In genomic region chr6:136852348-136852747, GRCm38 (mm10) we compare ENCODE assay signal across 12 mouse cellular contexts. TPM values are rescaled to one million over a fixed set of nuclear protein-coding genes. Genes with fewer than 3 reads are reported as not detected.
A peak's percentile ranks its signal among the peaks of the same experiment; 100 is the strongest.
DNase-seq lines count a peak whose midpoint lies in the region; ATAC-seq and TF ChIP-seq lines count a peak whose summit lies in the region.
"Had no signal": no experiment of that assay in that cellular context is flagged by ENCODE, and none has a peak within 500 bp of the region (broad histone marks: within the 10 kb centered on the region; RNA-seq: fewer than 3 reads in every experiment).

No protein-coding gene starts in this region.

- H3K4me2 ChIP-seq in hindbrain, embryonic 13.5 days: no peak overlapping the region
- no peak overlapping the region for H3K4me2 ChIP-seq in hindbrain, embryonic 16.5 days (ENCODE audit: low read length)
- H3K4me2 ChIP-seq in hindbrain, postnatal 0 days (ENCODE audit: low read depth, low read length): no peak overlapping the region
- H3K4me2 ChIP-seq in limb, embryonic 12.5 days: peak overlapping the region; percentile 15; the same call in 1 of the 2 replicates
- H3K4me2 ChIP-seq: midbrain, embryonic 12.5 days had no signal

- peaks cover 5% of the 10 kb centered on the region; the same call in 1 of the 2 replicates for H3K4me1 ChIP-seq in hindbrain, embryonic 13.5 days (replicated peaks)
- H3K4me1 ChIP-seq in hindbrain, embryonic 16.5 days (ENCODE audit: control insufficient read depth, insufficient read depth, low read depth, low read length): no peaks in the 10 kb centered on the region
- H3K4me1 ChIP-seq in embryonic facial prominence, embryonic 10.5 days: peaks cover 34% of the 10 kb centered on the region
- no peaks in the 10 kb centered on the region for H3K4me1 ChIP-seq in hindbrain, postnatal 0 days (ENCODE audit: insufficient read depth, low read length)
- H3K4me1 ChIP-seq in limb, embryonic 12.5 days (replicated peaks): peaks cover 23% of the 10 kb centered on the region
- H3K4me1 ChIP-seq: midbrain, embryonic 12.5 days had no signal

- no peak overlapping the region for H3K4me3 ChIP-seq in hindbrain, embryonic 13.5 days
- H3K4me3 ChIP-seq in hindbrain, embryonic 16.5 days (ENCODE audit: low read length): no peak overlapping the region
- H3K4me3 ChIP-seq in embryonic facial prominence, embryonic 10.5 days: no peak overlapping the region
- H3K4me3 ChIP-seq in hindbrain, postnatal 0 days (ENCODE audit: low read length): no peak overlapping the region
- H3K4me3 ChIP-seq in limb, embryonic 12.5 days (replicated peaks): no peak overlapping the region
- H3K4me3 ChIP-seq: midbrain, embryonic 12.5 days had no signal

- H3K9ac ChIP-seq in hindbrain, embryonic 13.5 days: no peak overlapping the region
- no peak overlapping the region for H3K9ac ChIP-seq in hindbrain, embryonic 16.5 days (ENCODE audit: low read depth, low read length)
- no peak overlapping the region for H3K9ac ChIP-seq in hindbrain, postnatal 0 days (replicated peaks; ENCODE audit: low read length)
- no peak overlapping the region for H3K9ac ChIP-seq in limb, embryonic 12.5 days (replicated peaks)
- H3K9ac ChIP-seq: midbrain, embryonic 12.5 days had no signal

- WGBS in hindbrain, embryonic 13.5 days: 87% methylated on average over 4 of the region's 4 CpGs
- 77% methylated on average over 4 of the region's 4 CpGs for WGBS in hindbrain, embryonic 16.5 days
- WGBS in embryonic facial prominence, embryonic 10.5 days: 84% methylated on average over 4 of the region's 4 CpGs
- 72% methylated on average over 4 of the region's 4 CpGs for WGBS in hindbrain, postnatal 0 days
- WGBS in limb, embryonic 12.5 days: 81% methylated on average over 4 of the region's 4 CpGs

- peak overlapping the region; percentile 40; the same call in 1 of the 2 replicates for H3K27ac ChIP-seq in hindbrain, embryonic 13.5 days
- no peak overlapping the region for H3K27ac ChIP-seq in hindbrain, embryonic 16.5 days (ENCODE audit: low read depth, low read length)
- peak overlapping the region; percentile 55 for H3K27ac ChIP-seq in embryonic facial prominence, embryonic 10.5 days (replicated peaks)
- H3K27ac ChIP-seq in hindbrain, postnatal 0 days: peak overlapping the region; percentile 17; the same call in 1 of the 2 replicates
- peak overlapping the region; percentile 80 for H3K27ac ChIP-seq in limb, embryonic 12.5 days
- H3K27ac ChIP-seq: midbrain, embryonic 12.5 days had no signal

- no peaks in the 10 kb centered on the region for H3K36me3 ChIP-seq in hindbrain, embryonic 13.5 days
- no peaks in the 10 kb centered on the region for H3K36me3 ChIP-seq in hindbrain, embryonic 16.5 days (ENCODE audit: control insufficient read depth, insufficient read depth, low read length)
- no peaks in the 10 kb centered on the region for H3K36me3 ChIP-seq in embryonic facial prominence, embryonic 10.5 days (replicated peaks)
- H3K36me3 ChIP-seq in hindbrain, postnatal 0 days (ENCODE audit: insufficient read depth, low read length): no peaks in the 10 kb centered on the region
- H3K36me3 ChIP-seq in limb, embryonic 12.5 days: no peaks in the 10 kb centered on the region
- H3K36me3 ChIP-seq: midbrain, embryonic 12.5 days had no signal

- no peaks in the 10 kb centered on the region for H3K9me3 ChIP-seq in hindbrain, embryonic 13.5 days
- no peaks in the 10 kb centered on the region for H3K9me3 ChIP-seq in hindbrain, embryonic 16.5 days (ENCODE audit: control insufficient read depth, low read length)
- H3K9me3 ChIP-seq in embryonic facial prominence, embryonic 10.5 days: no peaks in the 10 kb centered on the region
- H3K9me3 ChIP-seq in hindbrain, postnatal 0 days (ENCODE audit: low read length): no peaks in the 10 kb centered on the region
- no peaks in the 10 kb centered on the region for H3K9me3 ChIP-seq in limb, embryonic 12.5 days
- H3K9me3 ChIP-seq: midbrain, embryonic 12.5 days had no signal

- DNase-seq in embryonic facial prominence, embryonic 10.5 days (ENCODE audit: low spot score): no peak
- DNase-seq in hindbrain, postnatal 0 days (ENCODE audit: low spot score): no peak
- DNase-seq in layer of hippocampus, adult 8-10 months (ENCODE audit: low spot score in 2 of 2): no peak
- DNase-seq in ovary, postnatal 10 days (ENCODE audit: low spot score): no peak
- no peak for DNase-seq in right cerebral cortex, postnatal 10 days (ENCODE audit: low spot score in 2 of 2)
- DNase-seq: cerebellum, adult 2 months had no signal

- no peaks in the 10 kb centered on the region for H3K27me3 ChIP-seq in hindbrain, embryonic 13.5 days
- no peaks in the 10 kb centered on the region for H3K27me3 ChIP-seq in hindbrain, embryonic 16.5 days (replicated peaks; ENCODE audit: control insufficient read depth, insufficient read depth, low read length)
- H3K27me3 ChIP-seq in embryonic facial prominence, embryonic 10.5 days (replicated peaks; ENCODE audit: low read depth, poor library complexity, severe bottlenecking): no peaks in the 10 kb centered on the region
- H3K27me3 ChIP-seq in hindbrain, postnatal 0 days (ENCODE audit: insufficient read depth, low read length): no peaks in the 10 kb centered on the region
- no peaks in the 10 kb centered on the region for H3K27me3 ChIP-seq in limb, embryonic 12.5 days
- H3K27me3 ChIP-seq: midbrain, embryonic 12.5 days had no signal

- no peak for TF ChIP-seq CTCF in hindbrain, postnatal 0 days (IDR thresholded peaks at IDR 0.05; ENCODE audit: low read depth)

- no peak for ATAC-seq in hindbrain, embryonic 13.5 days (ENCODE audit: low FRiP score)
- no peak for ATAC-seq in hindbrain, embryonic 16.5 days
- ATAC-seq in hindbrain, postnatal 0 days: no peak
- no peak for ATAC-seq in limb, embryonic 12.5 days (ENCODE audit: insufficient number of reproducible peaks, insufficient read depth, low FRiP score, low TSS enrichment, low read depth)

RNA-seq across cellular contexts. Expression of gene Art4, which starts 5.2 kb away (rescaled TPM):
- 0.13 and 0.39 TPM in 2 replicates for polyA plus RNA-seq in hindbrain, embryonic 13.5 days (2015; fragmentation: Nextera tagmentation; extraction: Ambion mirVana)
- polyA plus RNA-seq in hindbrain, embryonic 16.5 days (2015; fragmentation: Nextera tagmentation; extraction: Ambion mirVana): 0.16 and 0.23 TPM in 2 replicates
- 2.2 and 2.6 TPM in 2 replicates for polyA plus RNA-seq in embryonic facial prominence, embryonic 10.5 days (2016; fragmentation: Nextera tagmentation; extraction: Ambion mirVana)
- total RNA-seq in hindbrain, postnatal 0 days (2014; rRNA removed): 0.37 and 0.43 TPM in 2 replicates
- polyA plus RNA-seq in hindbrain, postnatal 0 days (2015; fragmentation: Nextera tagmentation; extraction: Ambion mirVana): 0.25 and 0.34 TPM in 2 replicates
- 1.8 and 2.5 TPM in 2 replicates for polyA plus RNA-seq in limb, embryonic 12.5 days (2016; fragmentation: Nextera tagmentation; extraction: Ambion mirVana)
- under 1 TPM in 1 of 4 experiments, not detected in 3; 0.13 TPM for total RNA-seq in layer of hippocampus, adult 8-10 months (2022)
- total RNA-seq: left cerebral cortex, postnatal 36 days had no signal

RNA-seq across cellular contexts. Expression of gene Smco3, which starts 17.1 kb away (rescaled TPM):
- polyA plus RNA-seq in hindbrain, embryonic 13.5 days (2015; fragmentation: Nextera tagmentation; extraction: Ambion mirVana): 0.19 and 0.66 TPM in 2 replicates
- polyA plus RNA-seq in hindbrain, embryonic 16.5 days (2015; fragmentation: Nextera tagmentation; extraction: Ambion mirVana): 2.2 TPM in 2 replicates
- polyA plus RNA-seq in embryonic facial prominence, embryonic 10.5 days (2016; fragmentation: Nextera tagmentation; extraction: Ambion mirVana): not detected in 2 replicates
- 1.8 TPM in 2 replicates for total RNA-seq in hindbrain, postnatal 0 days (2014; rRNA removed)
- polyA plus RNA-seq in hindbrain, postnatal 0 days (2015; fragmentation: Nextera tagmentation; extraction: Ambion mirVana): 0.56 and 1.3 TPM in 2 replicates
- polyA plus RNA-seq in limb, embryonic 12.5 days (2016; fragmentation: Nextera tagmentation; extraction: Ambion mirVana): not detected in 2 replicates
- total RNA-seq in layer of hippocampus, adult 8-10 months (2022): 10 to 100 TPM in 2 of 4 experiments, 1 to 10 TPM in 2; 7.3 to 13.2 (median 10.2) TPM
- polyA plus RNA-seq: heart, embryonic 14.5 days had no signal

RNA-seq across cellular contexts. Expression of gene Mgp, which starts 23.3 kb away (rescaled TPM):
- polyA plus RNA-seq in hindbrain, embryonic 13.5 days (2015; fragmentation: Nextera tagmentation; extraction: Ambion mirVana): 13.6 and 16.2 TPM in 2 replicates
- polyA plus RNA-seq in hindbrain, embryonic 16.5 days (2015; fragmentation: Nextera tagmentation; extraction: Ambion mirVana): 28.6 and 31.5 TPM in 2 replicates
- polyA plus RNA-seq in embryonic facial prominence, embryonic 10.5 days (2016; fragmentation: Nextera tagmentation; extraction: Ambion mirVana): 3.5 and 4.2 TPM in 2 replicates
- total RNA-seq in hindbrain, postnatal 0 days (2014; rRNA removed): 23.6 and 34.6 TPM in 2 replicates
- polyA plus RNA-seq in hindbrain, postnatal 0 days (2015; fragmentation: Nextera tagmentation; extraction: Ambion mirVana): 74.4 and 81.8 TPM in 2 replicates
- 28.7 and 40.3 TPM in 2 replicates for polyA plus RNA-seq in limb, embryonic 12.5 days (2016; fragmentation: Nextera tagmentation; extraction: Ambion mirVana)
- total RNA-seq in layer of hippocampus, adult 8-10 months (2022): 10 to 100 TPM; 34.6 to 42.2 (median 40.3) TPM

RNA-seq across cellular contexts. Expression of gene Wbp11, which starts 24.3 kb away (rescaled TPM):
- polyA plus RNA-seq in hindbrain, embryonic 13.5 days (2015; fragmentation: Nextera tagmentation; extraction: Ambion mirVana): 80.1 and 82.5 TPM in 2 replicates
- polyA plus RNA-seq in hindbrain, embryonic 16.5 days (2015; fragmentation: Nextera tagmentation; extraction: Ambion mirVana): 65.6 and 78.1 TPM in 2 replicates
- polyA plus RNA-seq in embryonic facial prominence, embryonic 10.5 days (2016; fragmentation: Nextera tagmentation; extraction: Ambion mirVana): 163 and 165 TPM in 2 replicates
- 37.1 and 39.4 TPM in 2 replicates for total RNA-seq in hindbrain, postnatal 0 days (2014; rRNA removed)
- polyA plus RNA-seq in hindbrain, postnatal 0 days (2015; fragmentation: Nextera tagmentation; extraction: Ambion mirVana): 78.1 and 81.2 TPM in 2 replicates
- 133 and 139 TPM in 2 replicates for polyA plus RNA-seq in limb, embryonic 12.5 days (2016; fragmentation: Nextera tagmentation; extraction: Ambion mirVana)
- 100 to 1,000 TPM; 115 to 129 (median 123) TPM for total RNA-seq in layer of hippocampus, adult 8-10 months (2022)

RNA-seq across cellular contexts. Expression of gene BC049715, which starts 24.9 kb away (rescaled TPM):
- polyA plus RNA-seq in hindbrain, embryonic 13.5 days (2015; fragmentation: Nextera tagmentation; extraction: Ambion mirVana): 1.5 and 2.8 TPM in 2 replicates
- polyA plus RNA-seq in hindbrain, embryonic 16.5 days (2015; fragmentation: Nextera tagmentation; extraction: Ambion mirVana): 1.0 and 1.3 TPM in 2 replicates
- polyA plus RNA-seq in embryonic facial prominence, embryonic 10.5 days (2016; fragmentation: Nextera tagmentation; extraction: Ambion mirVana): 1.3 and 2.1 TPM in 2 replicates
- 0.50 and 1.2 TPM in 2 replicates for total RNA-seq in hindbrain, postnatal 0 days (2014; rRNA removed)
- polyA plus RNA-seq in hindbrain, postnatal 0 days (2015; fragmentation: Nextera tagmentation; extraction: Ambion mirVana): 2.8 and 4.2 TPM in 2 replicates
- 3.6 and 4.0 TPM in 2 replicates for polyA plus RNA-seq in limb, embryonic 12.5 days (2016; fragmentation: Nextera tagmentation; extraction: Ambion mirVana)
- 1 to 10 TPM; 2.3 to 4.3 (median 3.3) TPM for total RNA-seq in layer of hippocampus, adult 8-10 months (2022)
